ENCODE assay signal across 8 mouse cellular contexts in genomic region chr11:60220291-60220804, GRCm38 (mm10). TPM values are rescaled to one million over a fixed set of nuclear protein-coding genes. Genes with fewer than 3 reads are reported as not detected.
DNase-seq lines count a peak whose midpoint lies in the region; ATAC-seq lines count a peak whose summit lies in the region.

No protein-coding gene starts in this region.

- WGBS in hindbrain, embryonic 16.5 days: 1% methylated on average over 46 of the region's 46 CpGs

- DNase-seq in WW6 (ENCODE audit: low read depth, low spot score): peak; percentile 73
- peak; percentile 58 to 87 for DNase-seq in cerebellum, postnatal 4 days (ENCODE audit: low spot score in 2 of 2)
- peak; percentile 91 for DNase-seq in gastrocnemius, adult 18-20 months (ENCODE audit: low spot score)
- DNase-seq in left cerebral cortex, adult 18-20 months (ENCODE audit: low spot score in 2 of 2): peak; percentile 82 to 91
- peak; percentile 94 to 95 for DNase-seq in lung, postnatal 4 days
- DNase-seq in retina, postnatal 1 day: peak; percentile 93
- peak; percentile 95 for DNase-seq in thymus, postnatal 4 days

- no peaks in the 10 kb centered on the region for H3K27me3 ChIP-seq in hindbrain, embryonic 16.5 days (replicated peaks; ENCODE audit: control insufficient read depth, insufficient read depth, low read length)

- H3K4me1 ChIP-seq in hindbrain, embryonic 16.5 days (ENCODE audit: control insufficient read depth, insufficient read depth, low read depth, low read length): peaks cover 19% of the 10 kb centered on the region

- H3K9ac ChIP-seq in hindbrain, embryonic 16.5 days (ENCODE audit: low read depth, low read length): peak overlapping the region; percentile 58

- H3K4me3 ChIP-seq in hindbrain, embryonic 16.5 days (ENCODE audit: low read length): peak overlapping the region; percentile 52

- H3K27ac ChIP-seq in hindbrain, embryonic 16.5 days (ENCODE audit: low read depth, low read length): peak overlapping the region; percentile 59

- ATAC-seq in hindbrain, embryonic 16.5 days: peak; percentile 84

- peak overlapping the region; percentile 67 for H3K4me2 ChIP-seq in hindbrain, embryonic 16.5 days (ENCODE audit: low read length)

- no peaks in the 10 kb centered on the region for H3K9me3 ChIP-seq in hindbrain, embryonic 16.5 days (ENCODE audit: control insufficient read depth, low read length)

- H3K36me3 ChIP-seq in hindbrain, embryonic 16.5 days (ENCODE audit: control insufficient read depth, insufficient read depth, low read length): no peaks in the 10 kb centered on the region

RNA-seq across cellular contexts. Expression of gene Srebf1, which starts 2.0 kb away (rescaled TPM):
- total RNA-seq in gastrocnemius, adult 18-20 months (2021): 10 to 100 TPM; 32.4 to 35.9 TPM
- 42.5 and 44.8 TPM in 2 replicates for polyA plus RNA-seq in hindbrain, embryonic 16.5 days (2015; fragmentation: Nextera tagmentation; extraction: Ambion mirVana)
- total RNA-seq in left cerebral cortex, adult 18-20 months (2021): 10 to 100 TPM; 66.2 to 68.2 TPM

Comparison
In these comparisons a context has a peak if more than half of its experiments do, and no peak if none do; other contexts are left out.
1. Peak in every context shown above with its lines: DNase-seq, ATAC-seq, H3K4me3 ChIP-seq and H3K27ac ChIP-seq.